In genomic region chr1:36309498-36309901, GRCm38 (mm10) we compare ENCODE assay signal across 8 mouse cellular contexts. TPM values are rescaled to one million over a fixed set of nuclear protein-coding genes. Genes with fewer than 3 reads are reported as not detected.
DNase-seq lines count a peak whose midpoint lies in the region; ATAC-seq and TF ChIP-seq lines count a peak whose summit lies in the region.

No protein-coding gene starts in this region.

- H3K4me3 ChIP-seq in thymus, adult 2 months (ENCODE audit: control insufficient read depth, insufficient read depth, low read length) = peak overlapping the region; percentile 33
- peak overlapping the region; percentile 92 for H3K4me3 ChIP-seq in heart, postnatal 0 days (ENCODE audit: low read depth, low read length)
- no peak overlapping the region; the same call in 1 of the 2 replicates for H3K4me3 ChIP-seq in limb, embryonic 12.5 days (replicated peaks)

- peak overlapping the region; percentile 24; the same call in 1 of the 2 replicates for H3K27ac ChIP-seq in thymus, adult 2 months (ENCODE audit: control insufficient read depth, insufficient read depth, low read length)
- H3K27ac ChIP-seq in heart, postnatal 0 days (ENCODE audit: low read depth) = peak overlapping the region; percentile 60
- no peak overlapping the region for H3K27ac ChIP-seq in limb, embryonic 12.5 days

- H3K4me1 ChIP-seq in thymus, adult 2 months (replicated peaks; ENCODE audit: control insufficient read depth, insufficient read depth, low read length) = peaks cover 20% of the 10 kb centered on the region
- H3K4me1 ChIP-seq in heart, postnatal 0 days (ENCODE audit: control insufficient read depth, insufficient read depth) = peaks cover 25% of the 10 kb centered on the region
- H3K4me1 ChIP-seq in limb, embryonic 12.5 days (replicated peaks) = peaks cover 19% of the 10 kb centered on the region

- TF ChIP-seq POLR2A in thymus, adult 2 months (IDR thresholded peaks at IDR 0.05; ENCODE audit: control insufficient read depth, extremely low read depth, insufficient read depth, low read length, poor library complexity) = no peak

- H3K9me3 ChIP-seq in heart, postnatal 0 days (replicated peaks; ENCODE audit: control insufficient read depth, low read length) = no peaks in the 10 kb centered on the region
- no peaks in the 10 kb centered on the region for H3K9me3 ChIP-seq in limb, embryonic 12.5 days

- no peaks in the 10 kb centered on the region for H3K36me3 ChIP-seq in thymus, adult 2 months (ENCODE audit: control insufficient read depth, insufficient read depth, low read length)
- 0 out of 2 replicates have a peak, but pooled peaks cover 6% of the 10 kb centered on the region for H3K36me3 ChIP-seq in heart, postnatal 0 days (replicated peaks; ENCODE audit: control insufficient read depth, insufficient read depth, low read length)
- H3K36me3 ChIP-seq in limb, embryonic 12.5 days = no peaks in the 10 kb centered on the region

- 0% methylated on average over 3 of the region's 3 CpGs for WGBS in thymus, adult 2 months
- WGBS in heart, postnatal 0 days = 42% methylated on average over 3 of the region's 3 CpGs
- 26% methylated on average over 3 of the region's 3 CpGs for WGBS in limb, embryonic 12.5 days

- no peaks in the 10 kb centered on the region for H3K27me3 ChIP-seq in thymus, adult 2 months (ENCODE audit: control insufficient read depth, insufficient read depth, low read length)
- H3K27me3 ChIP-seq in heart, postnatal 0 days (ENCODE audit: control insufficient read depth, insufficient read depth, low read length) = no peaks in the 10 kb centered on the region
- peaks cover 18% of the 10 kb centered on the region for H3K27me3 ChIP-seq in limb, embryonic 12.5 days

- no peak for ATAC-seq in heart, postnatal 0 days (ENCODE audit: insufficient read depth, low read depth)
- ATAC-seq in limb, embryonic 12.5 days (ENCODE audit: insufficient number of reproducible peaks, insufficient read depth, low FRiP score, low TSS enrichment, low read depth) = no peak

- no peak for TF ChIP-seq EP300 in heart, postnatal 0 days (IDR thresholded peaks at IDR 0.05; ENCODE audit: low read depth)

- no peak for TF ChIP-seq CTCF in thymus, adult 2 months (IDR thresholded peaks at IDR 0.05; ENCODE audit: borderline replicate concordance, control insufficient read depth, extremely low read depth, insufficient read depth, low read length, poor library complexity)
- no peak for TF ChIP-seq CTCF in heart, postnatal 0 days (IDR thresholded peaks at IDR 0.05; ENCODE audit: low read depth)

- H3K9ac ChIP-seq in heart, postnatal 0 days (replicated peaks; ENCODE audit: low read depth, low read length) = no peak overlapping the region
- H3K9ac ChIP-seq in limb, embryonic 12.5 days (replicated peaks) = no peak overlapping the region

- DNase-seq in cerebellum, adult 11-12 months = peak; percentile 61
- DNase-seq in cerebellum, postnatal 14 days = no peak
- peak; percentile 33 for DNase-seq in thymus, adult 2 months
- no peak for DNase-seq in thymus, postnatal 4 days
- DNase-seq in heart, postnatal 0 days (ENCODE audit: low spot score) = no peak
- peak; percentile 90 for DNase-seq in naive thymus-derived CD4-positive, alpha-beta T cell, adult 2 months (ENCODE audit: low read depth)
- DNase-seq in ovary, postnatal 14 days (ENCODE audit: low spot score) = no peak

- H3K4me2 ChIP-seq in heart, postnatal 0 days (ENCODE audit: low read depth, low read length) = peak overlapping the region; percentile 64
- H3K4me2 ChIP-seq in limb, embryonic 12.5 days = peak overlapping the region; percentile 32

RNA-seq across cellular contexts. Expression of gene Arid5a, which starts 2.0 kb away (rescaled TPM):
- polyA plus RNA-seq in thymus, adult 2 months (2012; rRNA removed) = 51.7 and 57.2 TPM in 2 replicates
- 13.7 and 31.1 TPM in 2 replicates for total RNA-seq in heart, postnatal 0 days (2014; rRNA removed; ENCODE audit: low replicate concordance)
- 6.6 and 8.5 TPM in 2 replicates for polyA plus RNA-seq in heart, postnatal 0 days (2015; fragmentation: Nextera tagmentation; extraction: Ambion mirVana)
- polyA plus RNA-seq in limb, embryonic 12.5 days (2016; fragmentation: Nextera tagmentation; extraction: Ambion mirVana) = 4.5 and 4.9 TPM in 2 replicates

RNA-seq across cellular contexts. Expression of gene Neurl3, which starts 35.0 kb away (rescaled TPM):
- 13.4 and 14.3 TPM in 2 replicates for polyA plus RNA-seq in thymus, adult 2 months (2012; rRNA removed)
- 5.7 and 12.9 TPM in 2 replicates for total RNA-seq in heart, postnatal 0 days (2014; rRNA removed; ENCODE audit: low replicate concordance)
- 3.6 and 4.3 TPM in 2 replicates for polyA plus RNA-seq in heart, postnatal 0 days (2015; fragmentation: Nextera tagmentation; extraction: Ambion mirVana)
- polyA plus RNA-seq in limb, embryonic 12.5 days (2016; fragmentation: Nextera tagmentation; extraction: Ambion mirVana) = 0.55 and 0.74 TPM in 2 replicates

RNA-seq across cellular contexts. Expression of gene Kansl3, which starts 59.5 kb away (rescaled TPM):
- polyA plus RNA-seq in thymus, adult 2 months (2012; rRNA removed) = 96.5 and 103 TPM in 2 replicates
- total RNA-seq in heart, postnatal 0 days (2014; rRNA removed; ENCODE audit: low replicate concordance) = 46.3 and 57.4 TPM in 2 replicates
- 26.5 and 29.7 TPM in 2 replicates for polyA plus RNA-seq in heart, postnatal 0 days (2015; fragmentation: Nextera tagmentation; extraction: Ambion mirVana)
- polyA plus RNA-seq in limb, embryonic 12.5 days (2016; fragmentation: Nextera tagmentation; extraction: Ambion mirVana) = 51.5 and 52.8 TPM in 2 replicates

Comparison
In these comparisons a context has a peak if more than half of its experiments do, and no peak if none do; other contexts are left out.
1. DNase-seq: peak in cerebellum, adult 11-12 months (single experiment), thymus, adult 2 months (single experiment) and naive thymus-derived CD4-positive, alpha-beta T cell, adult 2 months (single experiment); none in cerebellum, postnatal 14 days (0 of 2), thymus, postnatal 4 days (single experiment), heart, postnatal 0 days (single experiment) and ovary, postnatal 14 days (single experiment).